Mouse (Mus musculus): ENCODE results near the gene Ergic1. TPM values are rescaled to one million over a fixed set of nuclear protein-coding genes. Genes with fewer than 3 reads are reported as not detected.

Gene Ergic1
- polyA plus RNA-seq, 1 experiment, result 80.2 TPM

GRCm38 (mm10) chr17:26563476-26563875 lies 2.2 kb downstream of the Ergic1 start:
- no peaks in the 10 kb centered on the region for H3K36me3 ChIP-seq (ENCODE audit: control insufficient read depth, insufficient read depth, low read length)
- DNase-seq, result no peak
- H3K4me1 ChIP-seq (replicated peaks; ENCODE audit: control insufficient read depth, insufficient read depth, low read length), result peaks cover 22% of the 10 kb centered on the region
- H3K27ac ChIP-seq (ENCODE audit: control insufficient read depth, insufficient read depth, low read length), result no peak overlapping the region
- TF ChIP-seq CTCF (IDR thresholded peaks at IDR 0.05; ENCODE audit: borderline replicate concordance, control insufficient read depth, extremely low read depth, insufficient read depth, low read length, poor library complexity) (no peak), POLR2A (IDR thresholded peaks at IDR 0.05; ENCODE audit: control insufficient read depth, extremely low read depth, insufficient read depth, low read length, poor library complexity) (no peak)
- H3K27me3 ChIP-seq (ENCODE audit: control insufficient read depth, insufficient read depth, low read length), result no peaks in the 10 kb centered on the region
- WGBS, result 96% methylated on average over 6 of the region's 6 CpGs
- no peak overlapping the region for H3K4me3 ChIP-seq (ENCODE audit: control insufficient read depth, insufficient read depth, low read length)

GRCm38 (mm10) chr17:26564439-26564838 lies 3.1 kb downstream of the Ergic1 start:
- no peaks in the 10 kb centered on the region for H3K27me3 ChIP-seq (ENCODE audit: control insufficient read depth, insufficient read depth, low read length)
- peaks cover 22% of the 10 kb centered on the region for H3K4me1 ChIP-seq (replicated peaks; ENCODE audit: control insufficient read depth, insufficient read depth, low read length)
- 94% methylated on average over 9 of the region's 9 CpGs for WGBS
- TF ChIP-seq CTCF (IDR thresholded peaks at IDR 0.05; ENCODE audit: borderline replicate concordance, control insufficient read depth, extremely low read depth, insufficient read depth, low read length, poor library complexity) (no peak), POLR2A (IDR thresholded peaks at IDR 0.05; ENCODE audit: control insufficient read depth, extremely low read depth, insufficient read depth, low read length, poor library complexity) (no peak)
- DNase-seq, result no peak
- no peak overlapping the region for H3K4me3 ChIP-seq (ENCODE audit: control insufficient read depth, insufficient read depth, low read length)
- no peak overlapping the region for H3K27ac ChIP-seq (ENCODE audit: control insufficient read depth, insufficient read depth, low read length)
- H3K36me3 ChIP-seq (ENCODE audit: control insufficient read depth, insufficient read depth, low read length), result no peaks in the 10 kb centered on the region

- Histone ChIP-seq H3K27me3 (ENCODE audit: control insufficient read depth, insufficient read depth, low read length) (no peaks in the 10 kb centered on the region), H3K4me1 (replicated peaks; ENCODE audit: control insufficient read depth, insufficient read depth, low read length) (peaks cover 26% of the 10 kb centered on the region), H3K27ac (ENCODE audit: control insufficient read depth, insufficient read depth, low read length) (no peak overlapping the region), H3K36me3 (ENCODE audit: control insufficient read depth, insufficient read depth, low read length) (no peaks in the 10 kb centered on the region), H3K4me3 (ENCODE audit: control insufficient read depth, insufficient read depth, low read length) (no peak overlapping the region)
- no peak for DNase-seq
- TF ChIP-seq POLR2A (IDR thresholded peaks at IDR 0.05; ENCODE audit: control insufficient read depth, extremely low read depth, insufficient read depth, low read length, poor library complexity) (no peak), CTCF (IDR thresholded peaks at IDR 0.05; ENCODE audit: borderline replicate concordance, control insufficient read depth, extremely low read depth, insufficient read depth, low read length, poor library complexity) (no peak)
- WGBS, result 89% methylated on average over 8 of the region's 8 CpGs
These were observed 6.0 kb downstream of the Ergic1 start for GRCm38 (mm10) chr17:26567142-26567817.

GRCm38 (mm10) chr17:26567818-26568173 lies 6.5 kb downstream of the Ergic1 start:
- Histone ChIP-seq H3K4me3 (ENCODE audit: control insufficient read depth, insufficient read depth, low read length) (no peak overlapping the region), H3K27ac (ENCODE audit: control insufficient read depth, insufficient read depth, low read length) (no peak overlapping the region), H3K27me3 (ENCODE audit: control insufficient read depth, insufficient read depth, low read length) (no peaks in the 10 kb centered on the region), H3K36me3 (ENCODE audit: control insufficient read depth, insufficient read depth, low read length) (no peaks in the 10 kb centered on the region), H3K4me1 (replicated peaks; ENCODE audit: control insufficient read depth, insufficient read depth, low read length) (peaks cover 25% of the 10 kb centered on the region)
- DNase-seq, result no peak
- WGBS, result 97% methylated on average over 4 of the region's 4 CpGs
- TF ChIP-seq CTCF (IDR thresholded peaks at IDR 0.05; ENCODE audit: borderline replicate concordance, control insufficient read depth, extremely low read depth, insufficient read depth, low read length, poor library complexity) (no peak), POLR2A (IDR thresholded peaks at IDR 0.05; ENCODE audit: control insufficient read depth, extremely low read depth, insufficient read depth, low read length, poor library complexity) (no peak)

GRCm38 (mm10) chr17:26569594-26570350 lies 8.5 kb downstream of the Ergic1 start:
- WGBS, result 96% methylated on average over 4 of the region's 4 CpGs
- no peak overlapping the region for H3K27ac ChIP-seq (ENCODE audit: control insufficient read depth, insufficient read depth, low read length)
- H3K36me3 ChIP-seq (ENCODE audit: control insufficient read depth, insufficient read depth, low read length), result no peaks in the 10 kb centered on the region

GRCm38 (mm10) chr17:26570651-26571118 lies 9.4 kb downstream of the Ergic1 start:
- Histone ChIP-seq H3K4me3 (ENCODE audit: control insufficient read depth, insufficient read depth, low read length) (no peak overlapping the region), H3K27ac (ENCODE audit: control insufficient read depth, insufficient read depth, low read length) (no peak overlapping the region), H3K36me3 (ENCODE audit: control insufficient read depth, insufficient read depth, low read length) (no peaks in the 10 kb centered on the region), H3K27me3 (ENCODE audit: control insufficient read depth, insufficient read depth, low read length) (no peaks in the 10 kb centered on the region), H3K4me1 (replicated peaks; ENCODE audit: control insufficient read depth, insufficient read depth, low read length) (peaks cover 22% of the 10 kb centered on the region)
- DNase-seq, result no peak
- WGBS, result 73% methylated on average over 11 of the region's 11 CpGs
- TF ChIP-seq CTCF (IDR thresholded peaks at IDR 0.05; ENCODE audit: borderline replicate concordance, control insufficient read depth, extremely low read depth, insufficient read depth, low read length, poor library complexity) (no peak), POLR2A (IDR thresholded peaks at IDR 0.05; ENCODE audit: control insufficient read depth, extremely low read depth, insufficient read depth, low read length, poor library complexity) (no peak)

More at GRCm38 (mm10) chr17:26569594-26570350, 8.5 kb downstream of the Ergic1 start:
- H3K4me1 ChIP-seq (replicated peaks; ENCODE audit: control insufficient read depth, insufficient read depth, low read length), result peaks cover 22% of the 10 kb centered on the region
- no peak for TF ChIP-seq POLR2A (IDR thresholded peaks at IDR 0.05; ENCODE audit: control insufficient read depth, extremely low read depth, insufficient read depth, low read length, poor library complexity)
- no peak for TF ChIP-seq CTCF (IDR thresholded peaks at IDR 0.05; ENCODE audit: borderline replicate concordance, control insufficient read depth, extremely low read depth, insufficient read depth, low read length, poor library complexity)
- no peak for DNase-seq
- no peaks in the 10 kb centered on the region for H3K27me3 ChIP-seq (ENCODE audit: control insufficient read depth, insufficient read depth, low read length)
- H3K4me3 ChIP-seq (ENCODE audit: control insufficient read depth, insufficient read depth, low read length), result no peak overlapping the region

Measured in thymus, adult 2 months (tissue).